Mouse (Mus musculus) midbrain, embryonic 10.5 days (tissue): Measurements from ENCODE around the gene Acot7. TPM values are rescaled to one million over a fixed set of nuclear protein-coding genes. Genes with fewer than 3 reads are reported as not detected.
A peak's percentile ranks its signal among the peaks of the same experiment; 100 is the strongest.

Experiments
- DNase-seq: peaks from one replicate; pipeline ENCODE4 v3.0.0-alpha.2; 2017; ENCODE audit warnings: low spot score
- H3K27ac ChIP-seq: fragments of 300-500 bp; sonication (generic); replicated peaks from 2 replicates; pipeline ENCODE4 v1.5.1; 2016; ENCODE audit warnings: mild to moderate bottlenecking
- H3K27me3 ChIP-seq: fragments of 300-500 bp; sonication (generic); 2 replicates; pipeline ENCODE4 v1.6.1; 2016; ENCODE audit warnings: low read depth, mild to moderate bottlenecking; ENCODE audit not compliant: poor library complexity, severe bottlenecking
- H3K36me3 ChIP-seq: fragments of 300-500 bp; sonication (generic); 2 replicates; pipeline ENCODE4 v1.6.1; 2016; ENCODE audit warnings: mild to moderate bottlenecking, moderate library complexity
- H3K4me1 ChIP-seq: fragments of 300-500 bp; sonication (generic); 2 replicates; pipeline ENCODE4 v1.6.1; 2016
- H3K4me3 ChIP-seq: fragments of 300-500 bp; sonication (generic); 2 replicates; pipeline ENCODE4 v1.5.1; 2016; ENCODE audit warnings: mild to moderate bottlenecking, moderate library complexity
- H3K9me3 ChIP-seq: fragments of 300-500 bp; sonication (generic); replicated peaks from 2 replicates; pipeline ENCODE4 v1.6.1; 2016; ENCODE audit warnings: mild to moderate bottlenecking
- WGBS: fragments of 180-500 bp; shearing (Covaris S2); methylation state at CpG from one replicate; pipeline ENCODE4 v1.1.7; 2016; 5-methylcytosine and 5-hydroxymethylcytosine counted together
- polyA plus RNA-seq: library from polyadenylated mRNA; unstranded; fragments of >200 nt; fragmentation: Nextera tagmentation; extraction: Ambion mirVana; gene quantifications from 2 replicates; pipeline ENCODE4 v1.2.1, GENCODE M21; 2016

Gene Acot7
- polyA plus RNA-seq, 1 experiment from 2014 or later = 85.7 TPM

DNA sequence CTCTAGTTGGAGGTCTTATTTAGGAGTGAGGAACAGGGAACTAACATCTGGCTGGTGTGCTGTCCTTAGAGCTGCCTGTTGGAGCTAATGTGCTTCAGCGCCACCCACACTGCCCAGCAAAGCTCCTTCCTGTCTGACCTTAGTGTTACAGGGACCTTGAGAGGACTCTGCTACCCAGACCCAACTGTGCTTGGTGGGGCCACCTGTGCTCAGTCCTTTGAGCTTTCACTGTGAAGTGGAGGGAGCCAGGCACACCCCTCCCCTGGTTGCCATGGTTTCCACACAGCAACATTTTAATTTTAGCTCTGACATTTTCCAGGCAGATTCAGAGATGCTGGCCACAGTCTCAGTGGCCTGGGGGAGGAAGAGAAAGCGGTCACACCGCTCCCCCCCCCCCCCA, 25.0 kb downstream of the Acot7 start:
- no peak for DNase-seq
- H3K4me3 ChIP-seq = no peak overlapping the region
- whole genome bisulfite sequencing = 76% methylated on average over 3 of the region's 3 CpGs
- no peaks in the 10 kb centered on the region for H3K9me3 ChIP-seq
- no peaks in the 10 kb centered on the region for H3K36me3 ChIP-seq
- no peaks in the 10 kb centered on the region for H3K27me3 ChIP-seq
- H3K4me1 ChIP-seq = peaks cover 30% of the 10 kb centered on the region
- no peak overlapping the region for H3K27ac ChIP-seq

DNA sequence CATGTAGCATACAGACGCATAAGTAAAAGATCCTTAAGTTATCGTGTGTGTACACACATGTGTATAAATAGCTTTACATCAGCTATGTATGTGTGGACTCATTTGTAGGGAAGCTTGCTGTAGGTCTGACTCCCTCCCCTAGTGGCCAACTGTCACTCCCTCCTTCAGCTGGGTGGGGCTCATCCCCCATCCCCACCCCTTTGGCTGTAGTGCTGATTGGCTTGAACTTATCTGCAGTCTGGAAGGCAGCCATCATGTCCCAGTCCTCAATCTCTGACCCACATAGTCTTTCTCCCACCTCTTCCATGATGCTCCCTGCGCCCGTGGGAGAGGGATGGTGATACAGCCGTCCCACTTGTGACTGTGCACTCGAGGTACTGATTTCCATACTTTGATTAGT, 26.7 kb downstream of the Acot7 start:
- 0 out of 2 replicates have a peak, but pooled peaks cover 4% of the 10 kb centered on the region for H3K36me3 ChIP-seq
- no peak overlapping the region for H3K4me3 ChIP-seq
- no peaks in the 10 kb centered on the region for H3K27me3 ChIP-seq
- H3K9me3 ChIP-seq = no peaks in the 10 kb centered on the region
- no peak overlapping the region for H3K27ac ChIP-seq
- WGBS = 90% methylated on average over 6 of the region's 6 CpGs
- no peak for DNase-seq
- H3K4me1 ChIP-seq = peaks cover 37% of the 10 kb centered on the region

DNA sequence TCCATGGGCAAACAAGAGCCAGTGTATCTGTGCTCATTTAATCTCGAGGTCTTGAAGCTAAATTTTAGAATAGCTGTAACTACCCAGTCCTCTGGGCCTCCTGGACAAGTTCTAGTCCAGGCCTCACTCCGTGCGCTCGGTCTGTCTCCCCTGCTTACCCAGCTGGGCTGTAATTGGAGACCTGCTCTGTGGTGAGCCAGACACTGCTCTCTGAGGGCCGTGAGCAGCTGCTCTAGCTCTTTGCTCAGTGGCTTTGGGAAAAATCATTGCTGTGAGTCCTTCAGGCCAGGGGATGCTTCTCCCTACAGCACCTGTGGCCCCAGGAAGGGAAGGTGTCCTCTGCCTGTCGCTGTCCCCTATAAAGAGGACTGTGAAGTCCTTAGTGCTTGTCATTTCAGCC, 28.3 kb downstream of the Acot7 start:
- peaks cover 12% of the 10 kb centered on the region; the same call in 1 of the 2 replicates for H3K36me3 ChIP-seq
- H3K27ac ChIP-seq = 0 out of 2 replicates have a peak overlapping the region, but pooled peaks have one; percentile 42
- H3K9me3 ChIP-seq = no peaks in the 10 kb centered on the region
- 63% methylated on average over 6 of the region's 6 CpGs for WGBS
- DNase-seq = no peak
- peaks cover 26% of the 10 kb centered on the region for H3K4me1 ChIP-seq
- no peaks in the 10 kb centered on the region for H3K27me3 ChIP-seq
- no peak overlapping the region for H3K4me3 ChIP-seq

DNA sequence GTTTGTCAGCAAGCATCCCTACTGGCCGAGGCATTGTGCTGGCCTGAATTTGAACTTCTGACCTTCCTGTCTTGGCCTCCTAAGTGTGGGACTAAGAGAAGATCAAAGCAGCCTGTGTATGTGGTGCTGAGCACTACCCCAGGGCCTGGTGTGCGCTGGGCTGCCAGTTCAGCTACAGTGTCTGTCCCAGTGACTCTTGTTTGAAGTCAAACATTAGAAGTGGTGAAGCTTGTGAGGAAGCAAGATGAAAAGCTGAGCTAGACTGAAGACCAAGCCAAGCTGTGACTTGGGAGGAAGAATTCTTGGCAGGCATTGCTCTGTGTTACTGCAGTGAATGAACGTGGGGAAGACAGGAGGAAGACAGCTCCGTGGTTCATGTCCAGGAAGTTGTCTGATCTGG, 31.7 kb downstream of the Acot7 start:
- no peak for DNase-seq
- H3K36me3 ChIP-seq = peaks cover 14% of the 10 kb centered on the region; the same call in 1 of the 2 replicates
- no peaks in the 10 kb centered on the region for H3K9me3 ChIP-seq
- H3K27ac ChIP-seq = no peak overlapping the region
- 76% methylated on average over 4 of the region's 4 CpGs for WGBS
- H3K4me1 ChIP-seq = peaks cover 20% of the 10 kb centered on the region
- H3K27me3 ChIP-seq = peaks cover 12% of the 10 kb centered on the region
- H3K4me3 ChIP-seq = no peak overlapping the region

DNA sequence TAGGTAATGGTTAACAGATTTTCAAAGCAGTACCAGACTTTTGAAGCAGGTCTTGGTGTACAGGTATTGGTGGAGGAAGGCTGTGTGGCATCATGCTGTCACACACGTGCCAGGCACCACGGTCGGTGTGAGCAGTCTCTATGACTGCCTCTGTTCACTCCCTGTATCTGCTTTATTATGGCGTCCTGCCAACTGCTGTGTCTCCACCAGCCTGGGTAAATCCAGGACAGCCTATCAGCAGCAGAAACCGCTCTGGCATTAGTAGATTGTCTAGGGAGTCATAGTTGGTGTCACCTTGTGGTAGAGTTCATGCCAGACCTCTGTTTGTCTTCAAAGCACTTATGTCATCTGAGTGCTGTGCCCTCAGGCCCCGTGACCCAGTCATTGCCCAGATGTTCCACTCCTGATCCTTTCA, 34.2 kb downstream of the Acot7 start:
- Histone ChIP-seq H3K9me3 (no peaks in the 10 kb centered on the region), H3K4me1 (peaks cover 19% of the 10 kb centered on the region), H3K36me3 (peaks cover 14% of the 10 kb centered on the region; the same call in 1 of the 2 replicates), H3K27ac (no peak overlapping the region), H3K4me3 (no peak overlapping the region), H3K27me3 (peaks cover 18% of the 10 kb centered on the region)
- DNase-seq = no peak
- 83% methylated on average over 6 of the region's 6 CpGs for WGBS

DNA sequence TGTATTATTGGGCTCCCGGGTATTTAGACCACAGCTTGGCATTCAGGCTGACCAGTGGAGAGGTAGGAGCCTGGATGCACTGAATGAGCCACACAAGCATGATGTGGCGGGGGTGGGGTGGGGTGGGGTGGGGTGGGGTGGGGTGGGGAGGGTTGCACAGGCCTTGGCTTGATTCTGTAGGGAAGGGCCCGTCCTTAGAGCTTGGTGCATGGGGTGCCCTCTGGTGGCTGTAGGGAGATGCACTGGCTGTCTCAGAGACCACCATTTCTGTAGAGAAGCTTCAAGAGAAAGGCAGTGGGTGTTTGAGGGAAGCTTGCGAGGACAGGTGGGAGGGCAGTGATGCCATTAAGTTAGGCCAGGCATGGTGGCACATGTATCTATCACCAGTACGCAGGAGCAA, 34.6 kb downstream of the Acot7 start:
- H3K4me3 ChIP-seq = no peak overlapping the region
- 41% methylated on average over 5 of the region's 5 CpGs for WGBS
- DNase-seq = peak; percentile 47
- no peak overlapping the region for H3K27ac ChIP-seq
- peaks cover 22% of the 10 kb centered on the region for H3K27me3 ChIP-seq
- H3K4me1 ChIP-seq = peaks cover 19% of the 10 kb centered on the region
- no peaks in the 10 kb centered on the region for H3K9me3 ChIP-seq
- H3K36me3 ChIP-seq = peaks cover 14% of the 10 kb centered on the region; the same call in 1 of the 2 replicates

DNA sequence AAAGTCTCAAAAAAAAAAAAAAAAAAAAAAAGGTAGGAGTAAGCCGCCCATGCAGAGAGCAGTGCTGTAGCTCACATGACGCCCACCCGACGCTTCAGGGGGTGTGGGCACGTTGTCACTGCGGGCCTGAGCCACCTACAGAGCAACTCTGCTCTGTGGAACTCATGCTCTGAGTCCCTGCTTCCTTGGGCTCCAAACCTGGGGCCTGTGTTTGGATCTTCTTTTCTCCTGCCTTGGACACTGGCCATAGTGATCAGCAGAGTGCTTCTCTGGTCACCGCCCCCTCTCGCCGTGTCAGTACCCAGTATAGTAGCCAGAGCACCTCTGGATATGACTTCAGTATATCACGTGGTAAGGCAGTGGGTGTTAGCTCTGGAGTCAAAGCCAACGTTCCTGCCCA, 35.0 kb downstream of the Acot7 start:
- Histone ChIP-seq H3K36me3 (peaks cover 19% of the 10 kb centered on the region; the same call in 1 of the 2 replicates), H3K27ac (no peak overlapping the region), H3K4me1 (peaks cover 19% of the 10 kb centered on the region), H3K4me3 (no peak overlapping the region), H3K27me3 (peaks cover 26% of the 10 kb centered on the region), H3K9me3 (no peaks in the 10 kb centered on the region)
- DNase-seq = no peak
- 72% methylated on average over 11 of the region's 11 CpGs for WGBS

DNA sequence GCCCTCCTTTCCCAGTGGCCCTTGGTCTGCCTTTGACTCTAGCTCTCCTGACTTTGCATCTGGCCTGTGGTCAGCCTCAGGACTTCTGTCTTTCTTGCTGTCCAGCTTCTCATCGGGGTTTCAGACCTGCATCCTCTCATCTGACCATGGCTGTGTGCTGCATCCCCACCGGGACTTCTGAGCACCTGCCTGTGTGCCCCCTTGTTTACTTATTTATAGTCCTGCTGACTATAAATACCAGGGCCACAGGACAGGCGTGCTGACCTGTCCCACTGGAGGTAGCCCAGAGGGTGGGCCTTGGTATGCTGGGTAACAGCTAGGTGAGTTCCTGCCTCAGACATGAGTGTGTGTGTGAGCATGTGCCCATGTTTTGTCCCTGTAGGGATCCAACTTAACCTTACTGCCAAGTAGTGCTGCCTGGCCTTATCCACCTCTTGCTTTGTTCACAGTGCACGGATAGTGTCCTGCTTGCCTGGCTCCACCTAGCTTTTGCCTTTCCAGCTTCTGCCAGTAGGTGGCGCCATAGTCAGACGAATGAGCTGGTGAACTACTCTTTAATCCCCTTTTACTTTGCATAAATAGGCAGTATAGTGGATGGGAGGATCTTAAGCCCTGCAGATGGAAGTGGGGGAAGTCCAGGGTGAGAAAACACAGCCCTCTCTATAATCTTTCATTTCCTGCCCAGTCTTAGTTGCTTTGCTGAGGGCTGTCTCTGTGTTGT, 36.0 kb downstream of the Acot7 start:
- WGBS = 40% methylated on average over 6 of the region's 6 CpGs
- Histone ChIP-seq H3K36me3 (peaks cover 27% of the 10 kb centered on the region), H3K4me1 (peaks cover 19% of the 10 kb centered on the region), H3K4me3 (no peak overlapping the region), H3K27me3 (peaks cover 36% of the 10 kb centered on the region), H3K27ac (no peak overlapping the region), H3K9me3 (no peaks in the 10 kb centered on the region)
- DNase-seq = peak; percentile 92

DNA sequence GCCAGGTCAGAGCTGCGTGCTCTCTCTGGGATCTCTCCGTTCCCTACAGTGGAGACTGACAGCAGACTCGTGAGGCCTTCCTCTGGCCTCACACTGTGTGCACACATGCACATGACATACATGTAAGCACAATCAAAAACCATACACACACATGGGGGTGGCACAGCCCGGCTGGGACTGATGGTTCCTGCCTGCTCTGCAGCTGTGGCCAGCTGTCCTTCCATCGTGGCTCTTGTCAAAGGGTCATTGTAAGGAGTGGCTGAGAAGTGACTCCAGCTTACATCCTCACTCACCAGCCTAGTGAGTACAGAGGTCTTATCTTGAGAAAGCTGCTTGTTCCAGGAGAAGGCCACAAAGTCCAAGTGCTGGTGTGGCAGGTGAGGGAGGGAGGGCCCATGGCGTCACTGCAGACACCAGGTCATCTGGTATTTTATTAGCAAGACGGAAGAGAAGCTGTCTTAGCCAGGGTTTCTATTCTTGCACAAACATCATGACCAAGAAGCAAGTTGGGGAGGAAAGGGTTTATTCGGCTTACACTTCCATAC, 37.0 kb downstream of the Acot7 start:
- Histone ChIP-seq H3K4me1 (peaks cover 11% of the 10 kb centered on the region), H3K27me3 (peaks cover 45% of the 10 kb centered on the region), H3K4me3 (no peak overlapping the region), H3K36me3 (peaks cover 26% of the 10 kb centered on the region), H3K9me3 (no peaks in the 10 kb centered on the region), H3K27ac (no peak overlapping the region)
- 82% methylated on average over 8 of the region's 8 CpGs for WGBS
- no peak for DNase-seq

DNA sequence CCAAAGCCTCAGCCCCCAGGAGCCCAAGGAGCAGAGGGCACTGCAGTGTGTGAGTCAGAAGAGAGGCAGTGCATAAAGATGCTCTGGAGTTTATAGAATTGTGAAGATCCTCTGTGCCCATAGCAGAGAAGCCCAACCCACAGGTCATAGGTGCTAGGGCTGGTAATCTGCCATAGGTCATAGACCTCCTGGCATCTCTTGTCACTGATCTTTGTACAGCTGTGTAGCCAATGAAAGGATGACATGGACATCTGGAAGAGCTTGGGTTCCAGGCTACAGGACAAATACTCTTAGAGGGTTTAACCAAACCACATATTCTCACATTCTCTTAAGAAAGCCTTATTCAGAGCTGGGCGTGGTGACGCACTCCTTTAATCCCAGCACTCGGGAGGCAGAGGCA, 41.7 kb downstream of the Acot7 start:
- Histone ChIP-seq H3K36me3 (peaks cover 33% of the 10 kb centered on the region), H3K27ac (no peak overlapping the region), H3K9me3 (no peaks in the 10 kb centered on the region), H3K4me3 (no peak overlapping the region), H3K27me3 (peaks cover 70% of the 10 kb centered on the region), H3K4me1 (peaks cover 29% of the 10 kb centered on the region)
- 95% methylated on average over 3 of the region's 3 CpGs for WGBS
- DNase-seq = no peak

DNA sequence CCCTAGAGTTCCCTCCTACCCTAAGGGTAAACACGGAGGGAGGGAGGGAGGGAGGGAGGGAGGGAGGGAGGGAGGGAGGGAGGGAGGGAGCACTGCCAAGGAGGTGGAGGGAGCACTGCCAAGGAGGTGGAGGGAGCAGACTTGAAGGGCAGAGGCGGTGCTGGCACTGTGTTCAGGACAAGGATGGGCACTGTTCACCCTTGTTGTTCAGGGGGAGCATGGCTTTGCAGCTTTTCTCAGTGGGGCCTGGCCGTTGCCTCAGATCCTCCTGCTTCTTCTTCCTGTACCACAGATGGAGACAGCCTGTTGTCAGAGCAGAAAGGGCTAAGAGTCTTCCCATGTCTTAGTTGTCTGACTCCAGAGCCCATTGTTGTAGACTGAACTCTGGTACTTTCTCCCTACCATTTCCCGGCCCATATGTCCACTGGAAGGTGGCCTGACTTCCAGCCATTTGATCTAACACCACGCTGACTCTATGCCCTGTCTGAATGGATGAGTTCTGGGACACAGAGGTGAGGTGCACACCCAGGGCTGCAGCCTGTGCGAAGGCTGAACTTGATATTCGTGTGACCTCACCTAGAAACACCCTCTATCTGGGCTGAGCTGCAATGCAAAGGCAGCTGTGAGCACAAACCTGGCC, 43.0 kb downstream of the Acot7 start:
- peak overlapping the region; percentile 55 for H3K27ac ChIP-seq

DNA sequence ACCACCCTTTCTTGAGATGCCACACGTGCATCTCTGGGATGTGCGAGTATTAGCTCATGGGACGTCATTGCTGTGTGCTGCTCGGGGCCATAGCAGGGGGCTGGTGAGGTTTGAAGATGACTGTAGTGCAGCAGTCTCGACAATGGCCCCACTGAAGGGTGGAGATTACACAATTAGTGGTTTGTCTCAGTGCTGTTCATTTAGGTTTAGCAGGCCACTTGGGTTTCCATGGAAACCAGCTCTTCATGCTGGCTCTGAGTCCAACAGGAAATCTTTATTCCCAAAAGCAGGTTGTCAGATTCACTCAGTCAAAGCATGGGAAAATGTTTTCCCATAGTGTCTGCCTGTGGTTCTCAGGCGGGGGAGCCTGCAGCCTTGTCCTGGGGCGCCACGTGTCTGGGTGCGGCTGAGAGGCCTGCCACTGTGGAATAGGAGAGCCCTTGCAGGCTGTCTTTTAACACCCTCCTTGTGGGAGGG, 43.5 kb downstream of the Acot7 start:
- peaks cover 25% of the 10 kb centered on the region for H3K4me1 ChIP-seq
- WGBS = 25% methylated on average over 9 of the region's 9 CpGs
- DNase-seq = peak; percentile 45
- H3K27me3 ChIP-seq = peaks cover 68% of the 10 kb centered on the region
- H3K9me3 ChIP-seq = no peaks in the 10 kb centered on the region
- peak overlapping the region; percentile 55; the same call in 1 of the 2 replicates for H3K27ac ChIP-seq
- H3K36me3 ChIP-seq = peaks cover 41% of the 10 kb centered on the region
- H3K4me3 ChIP-seq = no peak overlapping the region

More for the DNA sequence above, 43.0 kb downstream of the Acot7 start:
- H3K4me3 ChIP-seq = no peak overlapping the region
- DNase-seq = no peak
- H3K9me3 ChIP-seq = no peaks in the 10 kb centered on the region
- 67% methylated on average over 6 of the region's 7 CpGs for WGBS
- peaks cover 41% of the 10 kb centered on the region for H3K36me3 ChIP-seq
- H3K4me1 ChIP-seq = peaks cover 25% of the 10 kb centered on the region
- peaks cover 68% of the 10 kb centered on the region for H3K27me3 ChIP-seq

DNA sequence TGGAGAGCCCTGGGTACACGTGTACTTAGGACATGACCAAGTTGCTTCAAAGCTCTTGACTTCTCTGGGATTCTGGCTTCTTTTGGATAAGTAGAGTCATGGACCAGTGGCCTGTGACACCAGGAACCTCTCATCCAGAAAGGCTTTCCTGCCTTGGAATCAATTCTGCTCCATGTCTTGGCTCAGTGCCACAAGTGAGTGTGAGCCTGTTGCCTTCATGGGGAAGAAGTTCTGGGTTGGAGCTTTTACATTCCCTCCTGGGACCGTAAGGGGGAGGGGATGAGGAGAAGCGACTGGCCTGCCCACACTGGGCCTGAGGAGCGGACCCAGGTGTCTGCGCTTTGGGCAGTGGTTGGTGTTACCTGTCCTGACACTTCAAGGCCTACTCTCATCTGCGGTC, 44.2 kb downstream of the Acot7 start:
- Histone ChIP-seq H3K36me3 (peaks cover 46% of the 10 kb centered on the region), H3K27me3 (peaks cover 68% of the 10 kb centered on the region)
- WGBS = 89% methylated on average over 6 of the region's 6 CpGs

More for the DNA sequence above, 44.2 kb downstream of the Acot7 start:
- H3K4me3 ChIP-seq = no peak overlapping the region
- peak overlapping the region; percentile 55; the same call in 1 of the 2 replicates for H3K27ac ChIP-seq
- H3K4me1 ChIP-seq = peaks cover 25% of the 10 kb centered on the region
- no peak for DNase-seq
- H3K9me3 ChIP-seq = no peaks in the 10 kb centered on the region
